Mouse (Mus musculus) testis, postnatal 14 days (tissue): ENCODE measurements around the gene Mob2.

Experiments used
- DNase-seq: peaks from one replicate; pipeline ENCODE4 v3.0.0; 2021; ENCODE audit warnings: low spot score

Gene Mob2

GRCm38 (mm10) chr7:142060931-142061565 is at the start of gene Mob2:
Mob2 (minus strand) TSS chr7:142061065.
- DNase-seq, result peak; percentile 89

GRCm38 (mm10) chr7:142104747-142105146 is 43.9 kb upstream of the Mob2 start:
- no peak for DNase-seq

GRCm38 (mm10) chr7:142097776-142098175 is 36.9 kb upstream of the Mob2 start:
- no peak for DNase-seq

- no peak for DNase-seq
Measured at GRCm38 (mm10) chr7:142096701-142097100, 35.8 kb upstream of the Mob2 start.

- peak; percentile 84 for DNase-seq
Measured at GRCm38 (mm10) chr7:142095183-142095931, 34.5 kb upstream of the Mob2 start, which contains the start of gene Dusp8. Dusp8 (minus strand) TSS chr7:142095843.

GRCm38 (mm10) chr7:142094301-142095143 is 33.7 kb upstream of the Mob2 start:
- DNase-seq, result no peak

GRCm38 (mm10) chr7:142093696-142094240 is 32.9 kb upstream of the Mob2 start:
- DNase-seq, result no peak

- no peak for DNase-seq
Measured at GRCm38 (mm10) chr7:142092991-142093390, 32.1 kb upstream of the Mob2 start.

- no peak for DNase-seq
Measured at GRCm38 (mm10) chr7:142091848-142092247, 31.0 kb upstream of the Mob2 start.

GRCm38 (mm10) chr7:142089648-142090447 is 29.0 kb upstream of the Mob2 start:
- no peak for DNase-seq

- no peak for DNase-seq
Measured at GRCm38 (mm10) chr7:142088886-142089285, 28.0 kb upstream of the Mob2 start.

- no peak for DNase-seq
Measured at GRCm38 (mm10) chr7:142087069-142087652, 26.3 kb upstream of the Mob2 start.

GRCm38 (mm10) chr7:142086159-142086905 is 25.5 kb upstream of the Mob2 start:
- DNase-seq, result no peak

GRCm38 (mm10) chr7:142084820-142085219 is 24.0 kb upstream of the Mob2 start:
- no peak for DNase-seq

GRCm38 (mm10) chr7:142084395-142084794 is 23.5 kb upstream of the Mob2 start:
- DNase-seq, result no peak

- DNase-seq, result no peak
Measured at GRCm38 (mm10) chr7:142083588-142084317, 22.9 kb upstream of the Mob2 start.

GRCm38 (mm10) chr7:142082607-142083006 is 21.7 kb upstream of the Mob2 start:
- DNase-seq, result no peak

GRCm38 (mm10) chr7:142082179-142082578 is 21.3 kb upstream of the Mob2 start:
- DNase-seq, result no peak

GRCm38 (mm10) chr7:142081736-142082135 is 20.9 kb upstream of the Mob2 start:
- no peak for DNase-seq

- no peak for DNase-seq
Measured at GRCm38 (mm10) chr7:142080876-142081275, 20.0 kb upstream of the Mob2 start.
